Mouse (Mus musculus) neural tube, embryonic 15.5 days (tissue): ENCODE measurements at regions not wholly inside any gene's neighbourhood (a gene's known extent, or its start where the extent isn't known, plus 50 kb on each side); places are given as distances from the start of the nearest gene placed in this dataset.

Source experiments
- ATAC-seq: fragments of 200-750 bp; cut with Nextera tagmentation; 2 replicates; pipeline ENCODE4 v1.8.0; 2017; ENCODE audit warnings: mild to moderate bottlenecking, moderate TSS enrichment, moderate library complexity; ENCODE audit not compliant: low FRiP score
- H3K27ac ChIP-seq: fragments of 300-500 bp; sonication (generic); replicated peaks from 2 replicates; pipeline ENCODE4 v1.5.1; 2015; ENCODE audit warnings: mild to moderate bottlenecking, inconsistent platforms
- H3K27me3 ChIP-seq: fragments of 300-500 bp; sonication (generic); replicated peaks from 2 replicates; pipeline ENCODE4 v1.6.1; 2015; ENCODE audit warnings: inconsistent platforms
- H3K36me3 ChIP-seq: fragments of 300-500 bp; sonication (generic); 2 replicates; pipeline ENCODE4 v1.6.1; 2015; ENCODE audit warnings: inconsistent platforms
- H3K4me1 ChIP-seq: fragments of 300-500 bp; sonication (generic); 2 replicates; pipeline ENCODE4 v1.6.1; 2015; ENCODE audit warnings: inconsistent platforms
- H3K4me2 ChIP-seq: fragments of 300-500 bp; sonication (generic); 2 replicates; pipeline ENCODE4 v1.6.1; 2015; ENCODE audit warnings: inconsistent platforms, mild to moderate bottlenecking, moderate library complexity
- H3K4me3 ChIP-seq: fragments of 300-500 bp; sonication (generic); replicated peaks from 2 replicates; pipeline ENCODE4 v1.5.1; 2015; ENCODE audit warnings: mild to moderate bottlenecking, inconsistent platforms
- H3K9ac ChIP-seq: fragments of 300-500 bp; sonication (generic); replicated peaks from 2 replicates; pipeline ENCODE4 v1.6.1; 2015; ENCODE audit warnings: mild to moderate bottlenecking, inconsistent platforms
- H3K9me3 ChIP-seq: fragments of 300-500 bp; sonication (generic); replicated peaks from 2 replicates; pipeline ENCODE4 v1.6.1; 2016; ENCODE audit warnings: inconsistent platforms
- WGBS: fragments of 180-500 bp; shearing (Covaris S2); methylation state at CpG from one replicate; pipeline ENCODE4 v1.1.7; 2015; ENCODE audit warnings: mixed read lengths; 5-methylcytosine and 5-hydroxymethylcytosine counted together

- H3K27me3 ChIP-seq = peaks cover 10% of the 10 kb centered on the region; the same call in 1 of the 2 replicates
- no peak overlapping the region for H3K4me3 ChIP-seq
- no peak for ATAC-seq
- H3K4me2 ChIP-seq = peak overlapping the region; percentile 23
- peaks cover 14% of the 10 kb centered on the region; the same call in 1 of the 2 replicates for H3K4me1 ChIP-seq
- H3K36me3 ChIP-seq = no peaks in the 10 kb centered on the region
- no peak overlapping the region for H3K9ac ChIP-seq
- 34% methylated on average over 13 of the region's 13 CpGs for WGBS
- no peaks in the 10 kb centered on the region for H3K9me3 ChIP-seq
- H3K27ac ChIP-seq = no peak overlapping the region
These were observed 54.5 kb upstream of the Mafb start for GRCm38 (mm10) chr2:160421216-160421911.

DNA sequence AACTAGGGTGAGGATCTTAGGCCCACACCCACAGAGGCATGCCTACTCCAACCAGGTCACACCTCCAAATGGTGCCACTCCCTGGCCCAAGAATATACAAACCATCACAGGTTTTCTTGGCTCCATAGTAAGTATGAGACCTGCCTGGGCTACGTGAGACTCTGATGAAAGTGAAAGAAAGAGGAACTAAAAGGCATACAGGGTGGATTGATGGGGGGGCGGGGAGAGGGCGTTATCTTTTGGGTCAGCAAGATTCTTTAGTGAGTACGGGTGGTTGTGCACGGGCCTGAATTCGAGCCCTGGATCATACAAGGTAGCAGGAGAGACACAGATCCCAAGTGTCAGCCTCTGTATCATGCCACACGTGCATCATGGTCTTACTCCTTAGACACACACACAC is 57.6 kb upstream of the Mafb start:
- Histone ChIP-seq H3K4me2 (no peak overlapping the region), H3K4me3 (no peak overlapping the region), H3K27ac (no peak overlapping the region), H3K9me3 (no peaks in the 10 kb centered on the region), H3K4me1 (peaks cover 20% of the 10 kb centered on the region; the same call in 1 of the 2 replicates), H3K9ac (no peak overlapping the region), H3K36me3 (no peaks in the 10 kb centered on the region), H3K27me3 (peaks cover 15% of the 10 kb centered on the region)
- WGBS = 84% methylated on average over 7 of the region's 7 CpGs
- no peak for ATAC-seq

GRCm38 (mm10) chr2:160427431-160427830 is 60.6 kb upstream of the Mafb start:
- ATAC-seq = no peak
- Histone ChIP-seq H3K4me1 (0 out of 2 replicates have a peak, but pooled peaks cover 6% of the 10 kb centered on the region), H3K9ac (no peak overlapping the region), H3K36me3 (no peaks in the 10 kb centered on the region), H3K9me3 (no peaks in the 10 kb centered on the region), H3K27me3 (peaks cover 12% of the 10 kb centered on the region), H3K4me2 (no peak overlapping the region), H3K27ac (no peak overlapping the region), H3K4me3 (no peak overlapping the region)
- 56% methylated on average over 10 of the region's 10 CpGs for WGBS

- WGBS = 35% methylated on average over 10 of the region's 10 CpGs
- Histone ChIP-seq H3K9ac (no peak overlapping the region), H3K4me1 (peaks cover 5% of the 10 kb centered on the region), H3K4me3 (no peak overlapping the region), H3K4me2 (no peak overlapping the region), H3K9me3 (no peaks in the 10 kb centered on the region), H3K36me3 (no peaks in the 10 kb centered on the region), H3K27ac (0 out of 2 replicates have a peak overlapping the region, but pooled peaks have one; percentile 41), H3K27me3 (peaks cover 4% of the 10 kb centered on the region; the same call in 1 of the 2 replicates)
- peak; percentile 50; the same call in 1 of the 2 replicates for ATAC-seq
These were observed 66.4 kb upstream of the Mafb start for GRCm38 (mm10) chr2:160433252-160433651.

GRCm38 (mm10) chr2:160434701-160435100 is 67.8 kb upstream of the Mafb start:
- H3K4me1 ChIP-seq = peaks cover 6% of the 10 kb centered on the region
- no peaks in the 10 kb centered on the region for H3K36me3 ChIP-seq
- no peak overlapping the region for H3K4me2 ChIP-seq
- 92% methylated on average over 5 of the region's 5 CpGs for WGBS
- no peak for ATAC-seq
- no peaks in the 10 kb centered on the region for H3K27me3 ChIP-seq
- H3K27ac ChIP-seq = no peak overlapping the region
- H3K9me3 ChIP-seq = no peaks in the 10 kb centered on the region
- no peak overlapping the region for H3K4me3 ChIP-seq
- no peak overlapping the region for H3K9ac ChIP-seq

GRCm38 (mm10) chr2:160435622-160436021 is 68.8 kb upstream of the Mafb start:
- Histone ChIP-seq H3K4me3 (no peak overlapping the region), H3K4me1 (peaks cover 13% of the 10 kb centered on the region), H3K36me3 (no peaks in the 10 kb centered on the region), H3K9ac (no peak overlapping the region), H3K4me2 (no peak overlapping the region), H3K9me3 (no peaks in the 10 kb centered on the region), H3K27me3 (no peaks in the 10 kb centered on the region), H3K27ac (no peak overlapping the region)
- 82% methylated on average over 3 of the region's 3 CpGs for WGBS
- no peak for ATAC-seq

GRCm38 (mm10) chr2:160439028-160439427 is 72.2 kb upstream of the Mafb start:
- no peak overlapping the region for H3K27ac ChIP-seq
- 83% methylated on average over 2 of the region's 2 CpGs for WGBS
- no peak overlapping the region for H3K9ac ChIP-seq
- H3K27me3 ChIP-seq = no peaks in the 10 kb centered on the region
- no peak overlapping the region for H3K4me2 ChIP-seq
- H3K9me3 ChIP-seq = no peaks in the 10 kb centered on the region
- peaks cover 14% of the 10 kb centered on the region for H3K4me1 ChIP-seq
- H3K4me3 ChIP-seq = no peak overlapping the region
- ATAC-seq = no peak
- H3K36me3 ChIP-seq = no peaks in the 10 kb centered on the region

GRCm38 (mm10) chr2:160440236-160440635 is 73.4 kb upstream of the Mafb start:
- 56% methylated on average over 9 of the region's 9 CpGs for WGBS
- Histone ChIP-seq H3K9me3 (no peaks in the 10 kb centered on the region), H3K36me3 (no peaks in the 10 kb centered on the region), H3K4me1 (peaks cover 14% of the 10 kb centered on the region), H3K9ac (no peak overlapping the region), H3K27ac (no peak overlapping the region), H3K4me3 (no peak overlapping the region), H3K4me2 (no peak overlapping the region), H3K27me3 (no peaks in the 10 kb centered on the region)
- ATAC-seq = no peak

DNA sequence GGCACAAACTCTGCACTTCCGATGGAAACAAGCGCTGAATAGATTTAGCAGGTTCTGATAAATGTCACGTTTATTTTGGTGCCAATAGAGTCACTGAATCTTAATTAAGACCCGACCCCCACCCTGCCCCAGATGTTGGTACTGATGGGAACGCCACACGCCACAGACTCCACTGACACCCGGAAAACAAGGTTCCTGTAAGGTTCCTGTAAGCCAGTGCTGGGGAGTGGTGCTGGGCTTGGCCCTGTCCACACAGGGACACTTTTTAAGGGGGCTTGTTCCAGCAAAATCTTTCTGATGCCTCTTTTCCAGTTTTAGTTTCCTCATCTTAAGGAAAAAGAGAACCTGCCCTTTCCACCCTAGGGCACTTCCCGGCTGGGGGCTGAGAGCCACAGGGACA is 84.2 kb upstream of the Mafb start:
- peak overlapping the region; percentile 48 for H3K27ac ChIP-seq
- ATAC-seq = peak; percentile 54; the same call in 1 of the 2 replicates
- no peak overlapping the region for H3K9ac ChIP-seq
- H3K4me1 ChIP-seq = peaks cover 30% of the 10 kb centered on the region
- H3K27me3 ChIP-seq = peaks cover 17% of the 10 kb centered on the region
- H3K36me3 ChIP-seq = no peaks in the 10 kb centered on the region
- 13% methylated on average over 8 of the region's 8 CpGs for WGBS
- H3K9me3 ChIP-seq = no peaks in the 10 kb centered on the region
- H3K4me2 ChIP-seq = peak overlapping the region; percentile 71
- peak overlapping the region; percentile 36; the same call in 1 of the 2 replicates for H3K4me3 ChIP-seq

DNA sequence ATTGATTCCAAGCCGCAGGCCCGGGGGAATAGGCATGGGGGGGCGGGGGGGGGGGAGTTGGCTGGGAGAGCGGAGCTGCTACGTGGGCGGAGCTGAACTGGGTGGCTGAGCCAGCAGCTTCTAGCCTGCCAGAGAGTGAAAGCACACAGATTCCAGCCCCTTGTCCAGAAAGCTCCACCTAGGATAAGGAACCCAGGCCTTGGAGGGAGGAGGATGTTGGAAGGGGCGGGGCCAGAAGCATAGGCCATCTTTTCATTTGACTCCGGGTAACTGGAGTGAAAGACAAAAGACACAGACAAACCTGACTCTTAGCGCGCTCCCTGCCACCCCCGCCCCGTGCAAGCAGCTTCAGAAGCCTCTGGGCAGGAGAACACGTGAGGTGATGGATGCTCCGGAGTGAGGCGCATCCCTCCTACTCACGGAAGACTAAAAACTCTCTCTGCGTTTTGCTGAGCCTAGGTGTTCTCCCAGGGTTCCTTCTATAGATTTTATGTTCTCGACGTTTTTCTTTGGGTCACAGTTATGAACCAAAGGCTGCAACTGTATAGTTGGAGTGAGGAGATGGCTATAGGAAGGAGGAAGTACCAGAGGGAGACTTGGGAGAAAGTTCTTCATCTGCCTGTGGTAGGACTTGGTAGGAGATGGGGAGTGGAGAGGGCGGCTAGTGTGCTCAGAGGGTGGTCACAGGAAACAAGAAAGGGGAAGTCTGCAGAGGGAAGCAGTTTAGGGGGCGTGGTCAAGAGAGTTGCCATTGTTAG is 84.8 kb upstream of the Mafb start:
- Histone ChIP-seq H3K36me3 (no peaks in the 10 kb centered on the region), H3K4me2 (peak overlapping the region; percentile 71), H3K27ac (peak overlapping the region; percentile 48), H3K9me3 (no peaks in the 10 kb centered on the region), H3K9ac (peak overlapping the region; percentile 37), H3K4me1 (peaks cover 27% of the 10 kb centered on the region), H3K4me3 (peak overlapping the region; percentile 36), H3K27me3 (peaks cover 14% of the 10 kb centered on the region)
- peak; percentile 91 for ATAC-seq
- 0% methylated on average over 21 of the region's 21 CpGs for WGBS

DNA sequence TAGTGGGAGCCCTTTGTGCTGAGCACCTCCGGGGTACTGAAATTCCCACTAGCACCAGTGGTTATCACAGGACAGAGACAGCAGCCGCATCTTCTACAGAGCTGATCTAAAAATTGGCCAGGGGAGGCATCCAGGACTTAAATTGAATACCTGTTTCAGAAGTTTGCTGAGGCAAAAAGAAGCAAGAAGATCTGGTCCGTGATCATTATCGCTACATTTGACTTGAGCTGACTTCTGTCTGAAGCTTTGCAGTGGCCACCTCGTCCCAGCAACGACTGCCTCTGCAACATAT is 85.3 kb upstream of the Mafb start:
- Histone ChIP-seq H3K4me2 (peak overlapping the region; percentile 71), H3K27ac (peak overlapping the region; percentile 48; the same call in 1 of the 2 replicates), H3K4me1 (peaks cover 22% of the 10 kb centered on the region), H3K36me3 (no peaks in the 10 kb centered on the region), H3K9ac (peak overlapping the region; percentile 37), H3K9me3 (no peaks in the 10 kb centered on the region), H3K27me3 (peaks cover 19% of the 10 kb centered on the region), H3K4me3 (peak overlapping the region; percentile 36)
- whole genome bisulfite sequencing = 17% methylated on average over 6 of the region's 6 CpGs
- no peak for ATAC-seq

- H3K27ac ChIP-seq = no peak overlapping the region
- no peaks in the 10 kb centered on the region for H3K36me3 ChIP-seq
- no peak overlapping the region for H3K4me3 ChIP-seq
- WGBS = 87% methylated on average over 6 of the region's 6 CpGs
- H3K27me3 ChIP-seq = peaks cover 22% of the 10 kb centered on the region
- H3K9ac ChIP-seq = no peak overlapping the region
- H3K4me2 ChIP-seq = no peak overlapping the region
- H3K9me3 ChIP-seq = no peaks in the 10 kb centered on the region
- peaks cover 21% of the 10 kb centered on the region for H3K4me1 ChIP-seq
- ATAC-seq = no peak
These were observed 85.9 kb upstream of the Mafb start for GRCm38 (mm10) chr2:160452730-160453129.
